Mouse (Mus musculus) limb, embryonic 13.5 days (tissue): ENCODE data around the gene Yeats4. TPM values are rescaled to one million over a fixed set of nuclear protein-coding genes. Genes with fewer than 3 reads are reported as not detected.

ENCODE experiments used
- polyA plus RNA-seq: library from polyadenylated mRNA; unstranded; fragments of >200 nt; fragmentation: Nextera tagmentation; extraction: Ambion mirVana; gene quantifications from 2 replicates; pipeline ENCODE4 v1.2.1, GENCODE M21; 2015

Yeats4 gene
- polyA plus RNA-seq, 1 experiment from 2014 or later = 72.5 TPM

Other genes starting within 250 kb of the Yeats4 start
- 0.82 and 1.0 TPM in 2 replicates for gene Best3, start 238.2 kb downstream of the Yeats4 start, polyA plus RNA-seq
- not detected in 2 replicates for gene Lrrc10, start 179.2 kb downstream of the Yeats4 start, polyA plus RNA-seq
- gene Cct2, start 160.7 kb downstream of the Yeats4 start, polyA plus RNA-seq = 264 and 268 TPM in 2 replicates
- gene Frs2, start 76.0 kb downstream of the Yeats4 start, polyA plus RNA-seq = 21.8 and 22.6 TPM in 2 replicates
- not detected in 2 replicates for gene 9530003J23Rik, start 14.2 kb upstream of the Yeats4 start, polyA plus RNA-seq
- 30.2 and 32.0 TPM in 2 replicates for gene Lyz2, start 57.8 kb upstream of the Yeats4 start, polyA plus RNA-seq
- 0.11 TPM in 1 of 2 replicates, not detected in the other for gene Lyz1, start 68.4 kb upstream of the Yeats4 start, polyA plus RNA-seq
- gene Cpsf6, start 155.5 kb upstream of the Yeats4 start, polyA plus RNA-seq = 178 and 191 TPM in 2 replicates